In the genomic region with DNA sequence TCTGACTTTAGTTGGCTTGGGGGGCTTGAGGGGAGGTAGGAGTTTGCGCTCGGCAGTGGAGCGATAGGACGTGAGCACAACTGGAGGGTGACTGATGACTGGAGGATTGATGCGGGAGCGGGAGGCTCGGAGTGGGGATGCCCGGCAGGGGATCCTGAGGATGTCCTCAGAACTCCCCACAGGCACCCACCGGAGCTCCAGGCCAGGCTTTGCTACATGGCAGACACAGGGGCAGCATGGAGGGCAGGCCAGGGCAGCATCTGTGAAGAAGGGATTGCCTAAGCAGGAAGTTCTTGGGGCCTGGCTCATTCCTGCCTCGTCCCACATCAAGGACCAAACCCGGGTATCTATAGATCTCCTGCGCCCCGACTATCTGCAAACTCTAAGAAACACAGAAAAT, we compare ENCODE assay signal across 11 mouse cellular contexts. TPM values are rescaled to one million over a fixed set of nuclear protein-coding genes. Genes with fewer than 3 reads are reported as not detected.
DNase-seq lines count a peak whose midpoint lies in the region; ATAC-seq and TF ChIP-seq lines count a peak whose summit lies in the region.
"Had no signal": no experiment of that assay in that cellular context is flagged by ENCODE, and none has a peak within 500 bp of the region (broad histone marks: within the 10 kb centered on the region; RNA-seq: fewer than 3 reads in every experiment).

No protein-coding gene starts in this region.

- no peak for ATAC-seq in heart, embryonic 14.5 days (ENCODE audit: insufficient number of reproducible peaks, insufficient read depth, low FRiP score, low read depth)
- ATAC-seq in hindbrain, embryonic 15.5 days (ENCODE audit: low FRiP score, low read depth), result no peak
- no peak for ATAC-seq in midbrain, embryonic 14.5 days (ENCODE audit: low FRiP score, low TSS enrichment)
- no peak for ATAC-seq in activated CD4-positive, CD25-positive, alpha-beta regulatory T cell, adult 4 months

- TF ChIP-seq POLR2A in cortical plate, adult 2 months (IDR thresholded peaks at IDR 0.05; ENCODE audit: extremely low read depth, insufficient read depth, low read length), result no peak

- peak overlapping the region; percentile 70; the same call in 1 of the 2 replicates for H3K9ac ChIP-seq in heart, embryonic 14.5 days (ENCODE audit: low read length)
- H3K9ac ChIP-seq in hindbrain, embryonic 15.5 days, result no peak overlapping the region
- no peak overlapping the region; the same call in 1 of the 2 replicates for H3K9ac ChIP-seq in midbrain, embryonic 14.5 days (replicated peaks; ENCODE audit: low read length)

- intact Hi-C loops in heart, postnatal 14 days (cut with DNase I), result loop anchor here (5.0 kb wide), 1 partner anchor 47 kb away; no protein-coding TSS in a partner anchor

- no peak for DNase-seq in heart, postnatal 14 days
- DNase-seq in midbrain, embryonic 14.5 days, result no peak
- DNase-seq in ovary, postnatal 10 days (ENCODE audit: low spot score), result no peak
- no peak for DNase-seq in adrenal gland, adult 2 months
- DNase-seq: thymus, adult 18-20 months had no signal

- H3K27me3 ChIP-seq in heart, embryonic 14.5 days (ENCODE audit: control insufficient read depth, insufficient read depth, low read length), result peaks cover 16% of the 10 kb centered on the region; the same call in 1 of the 2 replicates
- H3K27me3 ChIP-seq in hindbrain, embryonic 15.5 days, result peaks cover 50% of the 10 kb centered on the region
- H3K27me3 ChIP-seq in midbrain, embryonic 14.5 days (ENCODE audit: control insufficient read depth, insufficient read depth, low read length), result peaks cover 20% of the 10 kb centered on the region; the same call in 1 of the 2 replicates

- H3K4me1 ChIP-seq in heart, embryonic 14.5 days (ENCODE audit: control insufficient read depth in 2 of 2, insufficient read depth in 2 of 2, low read length in 2 of 2), result peaks cover 6 to 17% of the 10 kb centered on the region in 2 experiments
- peaks cover 4% of the 10 kb centered on the region; the same call in 1 of the 2 replicates for H3K4me1 ChIP-seq in cortical plate, adult 2 months (ENCODE audit: control insufficient read depth, insufficient read depth, low read length)
- H3K4me1 ChIP-seq in hindbrain, embryonic 15.5 days (replicated peaks), result peaks cover 16% of the 10 kb centered on the region
- 0 out of 2 replicates have a peak, but pooled peaks cover 8% of the 10 kb centered on the region for H3K4me1 ChIP-seq in midbrain, embryonic 14.5 days (ENCODE audit: control insufficient read depth, insufficient read depth, low read length)

- peak overlapping the region; percentile 87 for H3K4me2 ChIP-seq in heart, embryonic 14.5 days (ENCODE audit: low read length)
- peak overlapping the region; percentile 56 for H3K4me2 ChIP-seq in hindbrain, embryonic 15.5 days
- peak overlapping the region; percentile 52 for H3K4me2 ChIP-seq in midbrain, embryonic 14.5 days (ENCODE audit: low read length)

- no peak for TF ChIP-seq CTCF in cortical plate, adult 2 months (IDR thresholded peaks at IDR 0.05; ENCODE audit: extremely low read depth, insufficient read depth, low read length)

- H3K36me3 ChIP-seq in heart, embryonic 14.5 days (ENCODE audit: control insufficient read depth, insufficient read depth, low read length), result peaks cover 10% of the 10 kb centered on the region; the same call in 1 of the 2 replicates
- H3K36me3 ChIP-seq in hindbrain, embryonic 15.5 days, result no peaks in the 10 kb centered on the region
- no peaks in the 10 kb centered on the region for H3K36me3 ChIP-seq in midbrain, embryonic 14.5 days (ENCODE audit: control insufficient read depth, insufficient read depth, low read length)

- H3K27ac ChIP-seq in heart, embryonic 14.5 days (replicated peaks in 1 of 2; ENCODE audit: control insufficient read depth in 1 of 2, insufficient read depth in 1 of 2, low read depth in 2 of 2, low read length in 2 of 2), result no peak overlapping the region
- H3K27ac ChIP-seq in cortical plate, adult 2 months (ENCODE audit: insufficient read depth, low read length), result no peak overlapping the region
- H3K27ac ChIP-seq in hindbrain, embryonic 15.5 days (replicated peaks), result no peak overlapping the region
- no peak overlapping the region for H3K27ac ChIP-seq in midbrain, embryonic 14.5 days (replicated peaks; ENCODE audit: low read depth, low read length)

- peak overlapping the region; percentile 40 to 46 for H3K4me3 ChIP-seq in heart, embryonic 14.5 days (ENCODE audit: control insufficient read depth in 1 of 2, insufficient read depth in 1 of 2, low read depth in 1 of 2, low read length in 2 of 2)
- H3K4me3 ChIP-seq in cortical plate, adult 2 months (ENCODE audit: insufficient read depth, low read length), result peak overlapping the region; percentile 29
- peak overlapping the region; percentile 26 for H3K4me3 ChIP-seq in hindbrain, embryonic 15.5 days
- H3K4me3 ChIP-seq in midbrain, embryonic 14.5 days (replicated peaks; ENCODE audit: low read depth, low read length), result no peak overlapping the region

- no peaks in the 10 kb centered on the region for H3K9me3 ChIP-seq in heart, embryonic 14.5 days (ENCODE audit: control insufficient read depth, low read length)
- H3K9me3 ChIP-seq in hindbrain, embryonic 15.5 days, result no peaks in the 10 kb centered on the region
- no peaks in the 10 kb centered on the region for H3K9me3 ChIP-seq in midbrain, embryonic 14.5 days (ENCODE audit: control insufficient read depth, low read length)
- H3K9me3 ChIP-seq: megakaryocyte, embryonic 14.5 days had no signal

- 13% methylated on average over 13 of the region's 13 CpGs for WGBS in heart, embryonic 14.5 days
- 10% methylated on average over 13 of the region's 13 CpGs for WGBS in hindbrain, embryonic 15.5 days
- 10% methylated on average over 13 of the region's 13 CpGs for WGBS in midbrain, embryonic 14.5 days

RNA-seq across cellular contexts. Expression of a gene that starts 3.4 kb away (rescaled TPM):
- polyA plus RNA-seq in heart, embryonic 14.5 days (2014; fragmentation: Nextera tagmentation; extraction: Ambion mirVana), result 10.7 and 10.8 TPM in 2 replicates
- 10 to 100 TPM; 37.9 to 46.1 TPM for total RNA-seq in heart, postnatal 14 days (2021)
- 27.5 and 32.5 TPM in 2 replicates for polyA plus RNA-seq in cortical plate, adult 2 months (2012; rRNA removed)
- polyA plus RNA-seq in hindbrain, embryonic 15.5 days (2015; fragmentation: Nextera tagmentation; extraction: Ambion mirVana), result 21.8 and 25.3 TPM in 2 replicates
- polyA plus RNA-seq in midbrain, embryonic 14.5 days (2014; fragmentation: Nextera tagmentation; extraction: Ambion mirVana), result 19.3 and 19.5 TPM in 2 replicates
- polyA plus RNA-seq in activated CD4-positive, CD25-positive, alpha-beta regulatory T cell, adult 4 months (2017; shearing (Covaris generic)), result under 1 TPM; 0.10 to 0.28 TPM
- total RNA-seq in adrenal gland, adult 2 months (2021), result 10 to 100 TPM; 15.2 to 21.6 TPM
- polyA plus RNA-seq in adrenal gland, adult 2 months (2012; rRNA removed), result 133 and 183 TPM in 2 replicates

RNA-seq across cellular contexts. Expression of a gene that starts 14.0 kb away (rescaled TPM):
- polyA plus RNA-seq in heart, embryonic 14.5 days (2014; fragmentation: Nextera tagmentation; extraction: Ambion mirVana), result 1.1 and 1.2 TPM in 2 replicates
- 1 to 10 TPM; 4.5 to 5.5 TPM for total RNA-seq in heart, postnatal 14 days (2021)
- 12.2 and 12.8 TPM in 2 replicates for polyA plus RNA-seq in cortical plate, adult 2 months (2012; rRNA removed)
- polyA plus RNA-seq in hindbrain, embryonic 15.5 days (2015; fragmentation: Nextera tagmentation; extraction: Ambion mirVana), result 1.7 and 2.1 TPM in 2 replicates
- polyA plus RNA-seq in midbrain, embryonic 14.5 days (2014; fragmentation: Nextera tagmentation; extraction: Ambion mirVana), result 1.1 and 1.9 TPM in 2 replicates
- 1 to 10 TPM; 7.2 to 7.6 TPM for polyA plus RNA-seq in activated CD4-positive, CD25-positive, alpha-beta regulatory T cell, adult 4 months (2017; shearing (Covaris generic))
- total RNA-seq in adrenal gland, adult 2 months (2021), result 10 to 100 TPM; 40.4 to 45.9 TPM
- polyA plus RNA-seq in adrenal gland, adult 2 months (2012; rRNA removed), result 61.3 and 78.3 TPM in 2 replicates

RNA-seq across cellular contexts. Expression of a gene that starts 21.1 kb away (rescaled TPM):
- 68.8 and 71.8 TPM in 2 replicates for polyA plus RNA-seq in heart, embryonic 14.5 days (2014; fragmentation: Nextera tagmentation; extraction: Ambion mirVana)
- total RNA-seq in heart, postnatal 14 days (2021), result 10 to 100 TPM; 51.9 to 61.2 TPM
- 33.8 and 37.5 TPM in 2 replicates for polyA plus RNA-seq in cortical plate, adult 2 months (2012; rRNA removed)
- 29.8 and 34.3 TPM in 2 replicates for polyA plus RNA-seq in hindbrain, embryonic 15.5 days (2015; fragmentation: Nextera tagmentation; extraction: Ambion mirVana)
- 22.1 and 22.4 TPM in 2 replicates for polyA plus RNA-seq in midbrain, embryonic 14.5 days (2014; fragmentation: Nextera tagmentation; extraction: Ambion mirVana)
- polyA plus RNA-seq in activated CD4-positive, CD25-positive, alpha-beta regulatory T cell, adult 4 months (2017; shearing (Covaris generic)), result 10 to 100 TPM; 42.2 to 48.3 TPM
- total RNA-seq in adrenal gland, adult 2 months (2021), result 10 to 100 TPM; 13.5 to 31.2 TPM
- polyA plus RNA-seq in adrenal gland, adult 2 months (2012; rRNA removed), result 16.9 and 17.8 TPM in 2 replicates

RNA-seq across cellular contexts. Expression of a gene that starts 27.0 kb away (rescaled TPM):
- polyA plus RNA-seq in heart, embryonic 14.5 days (2014; fragmentation: Nextera tagmentation; extraction: Ambion mirVana), result not detected in 2 replicates
- not detected for total RNA-seq in heart, postnatal 14 days (2021)
- polyA plus RNA-seq in cortical plate, adult 2 months (2012; rRNA removed), result 0.79 and 1.2 TPM in 2 replicates
- polyA plus RNA-seq in hindbrain, embryonic 15.5 days (2015; fragmentation: Nextera tagmentation; extraction: Ambion mirVana), result 0.60 and 1.2 TPM in 2 replicates
- 0.53 and 1.1 TPM in 2 replicates for polyA plus RNA-seq in midbrain, embryonic 14.5 days (2014; fragmentation: Nextera tagmentation; extraction: Ambion mirVana)
- not detected for polyA plus RNA-seq in activated CD4-positive, CD25-positive, alpha-beta regulatory T cell, adult 4 months (2017; shearing (Covaris generic))
- not detected for total RNA-seq in adrenal gland, adult 2 months (2021)
- polyA plus RNA-seq in adrenal gland, adult 2 months (2012; rRNA removed), result not detected in 2 replicates
- total RNA-seq: hematopoietic stem cell, adult 5-6 weeks had no signal

RNA-seq across cellular contexts. Expression of a gene that starts 52.5 kb away (rescaled TPM):
- 669 and 732 TPM in 2 replicates for polyA plus RNA-seq in heart, embryonic 14.5 days (2014; fragmentation: Nextera tagmentation; extraction: Ambion mirVana)
- 100 to 1,000 TPM; 607 to 680 TPM for total RNA-seq in heart, postnatal 14 days (2021)
- polyA plus RNA-seq in cortical plate, adult 2 months (2012; rRNA removed), result 1,839 and 1,926 TPM in 2 replicates
- 557 and 622 TPM in 2 replicates for polyA plus RNA-seq in hindbrain, embryonic 15.5 days (2015; fragmentation: Nextera tagmentation; extraction: Ambion mirVana)
- polyA plus RNA-seq in midbrain, embryonic 14.5 days (2014; fragmentation: Nextera tagmentation; extraction: Ambion mirVana), result 670 and 732 TPM in 2 replicates
- 1,000 to 10,000 TPM; 2,145 to 2,203 TPM for polyA plus RNA-seq in activated CD4-positive, CD25-positive, alpha-beta regulatory T cell, adult 4 months (2017; shearing (Covaris generic))
- 1,000 to 10,000 TPM; 1,114 to 1,327 TPM for total RNA-seq in adrenal gland, adult 2 months (2021)
- 146 and 179 TPM in 2 replicates for polyA plus RNA-seq in adrenal gland, adult 2 months (2012; rRNA removed)
